Mouse (Mus musculus) T-cell, adult 2 months (primary cell): ENCODE data around the gene Nbeal2.

Source experiments
- DNase-seq: peaks from one replicate; pipeline ENCODE4 v3.0.0; 2022; ENCODE audit warnings: low spot score

The Nbeal2 gene

GRCm38 (mm10) chr9:110645219-110645618 is 8.7 kb downstream of the Nbeal2 start:
- peak; percentile 82 for DNase-seq

- DNase-seq, result no peak
These were observed 9.7 kb downstream of the Nbeal2 start for GRCm38 (mm10) chr9:110644295-110644694.

DNA sequence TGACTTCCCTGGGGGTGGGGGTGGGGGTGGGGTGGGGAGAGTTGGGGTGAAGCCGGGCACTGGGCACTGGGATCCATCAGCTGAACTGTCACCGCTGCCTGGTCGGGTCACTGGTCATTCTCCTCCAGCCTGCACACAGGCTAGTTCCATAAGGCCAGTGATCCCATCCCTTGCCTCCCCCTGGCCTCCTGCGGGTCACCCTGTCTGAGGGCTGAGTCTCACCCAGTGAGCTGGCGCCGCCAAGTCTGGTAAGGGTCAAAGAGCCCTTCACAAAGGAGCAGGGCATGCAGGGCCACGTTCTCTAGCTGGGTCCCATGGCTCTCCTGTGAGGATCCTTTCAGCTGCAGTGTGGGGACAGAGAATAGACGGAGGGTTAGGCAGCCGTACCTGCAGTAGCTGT is 10.2 kb downstream of the Nbeal2 start:
- DNase-seq, result no peak

- no peak for DNase-seq
These were observed 11.0 kb downstream of the Nbeal2 start for GRCm38 (mm10) chr9:110642812-110643524.

DNA sequence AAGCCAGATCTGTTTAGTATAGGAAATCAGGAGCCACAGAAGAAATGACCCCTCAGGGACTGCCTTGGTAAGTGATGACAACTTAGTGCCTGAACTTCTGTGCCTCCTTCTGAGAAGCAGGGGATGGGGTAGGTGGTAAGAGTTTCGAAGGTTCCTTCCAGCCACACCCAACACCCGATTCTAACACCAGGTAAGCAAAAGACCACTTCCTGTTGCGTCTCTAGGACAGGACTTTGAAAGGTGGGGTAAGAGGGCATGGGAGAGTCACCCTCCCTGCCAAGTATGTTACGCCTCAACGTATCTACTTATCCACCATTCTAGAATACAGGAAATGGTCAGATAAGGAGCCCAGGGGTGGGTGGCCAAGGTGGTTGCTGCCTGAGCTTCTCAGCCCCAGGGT is 13.0 kb downstream of the Nbeal2 start:
- DNase-seq, result no peak

- DNase-seq, result no peak
These were observed 15.3 kb downstream of the Nbeal2 start for GRCm38 (mm10) chr9:110638611-110639021.

DNA sequence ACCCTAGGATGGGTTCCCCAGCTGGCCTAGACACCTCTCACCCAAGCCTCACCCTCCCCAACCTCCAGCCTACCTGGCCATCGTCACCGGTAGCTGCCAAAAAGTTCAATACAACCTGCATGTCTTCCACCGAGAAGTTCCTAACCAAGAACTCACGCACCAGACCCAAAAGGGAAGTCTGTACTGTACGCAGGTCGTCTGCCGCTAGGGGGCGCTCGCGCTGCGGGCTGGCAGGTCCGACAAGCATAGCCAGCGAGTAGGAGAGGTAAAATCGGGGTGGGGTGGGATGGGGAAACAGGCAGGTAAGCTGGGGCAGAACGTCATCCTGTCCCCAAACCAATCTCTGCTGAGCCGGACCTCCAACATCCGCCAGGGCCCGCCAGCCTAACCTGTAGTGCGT is 18.7 kb downstream of the Nbeal2 start:
- DNase-seq, result peak; percentile 84

- DNase-seq, result no peak
These were observed 20.1 kb downstream of the Nbeal2 start for GRCm38 (mm10) chr9:110633882-110634281.

GRCm38 (mm10) chr9:110632671-110633070 is 21.3 kb downstream of the Nbeal2 start:
- no peak for DNase-seq

- DNase-seq, result no peak
These were observed 22.2 kb downstream of the Nbeal2 start for GRCm38 (mm10) chr9:110631651-110632275.

GRCm38 (mm10) chr9:110631191-110631590 is 22.8 kb downstream of the Nbeal2 start:
- DNase-seq, result peak; percentile 44

DNA sequence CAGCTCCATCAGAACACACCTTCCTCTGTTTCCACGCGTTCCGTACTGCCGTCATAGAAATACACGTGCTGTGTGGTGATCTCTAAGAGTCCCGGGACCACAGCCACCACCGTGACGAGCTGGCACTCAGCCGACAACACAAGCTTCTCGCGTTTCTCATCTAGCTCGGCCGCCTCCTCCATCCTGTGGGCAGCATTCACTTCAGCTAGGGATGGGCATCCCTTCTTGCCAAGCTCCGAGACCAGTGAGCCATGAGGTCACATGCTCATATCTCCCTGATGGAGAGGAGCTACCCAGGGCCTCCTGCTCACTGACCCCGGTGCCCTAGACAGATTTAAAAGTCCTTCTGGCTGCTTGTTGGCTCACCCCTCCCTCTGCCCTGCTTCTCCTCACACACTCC is 23.8 kb downstream of the Nbeal2 start:
- no peak for DNase-seq

DNA sequence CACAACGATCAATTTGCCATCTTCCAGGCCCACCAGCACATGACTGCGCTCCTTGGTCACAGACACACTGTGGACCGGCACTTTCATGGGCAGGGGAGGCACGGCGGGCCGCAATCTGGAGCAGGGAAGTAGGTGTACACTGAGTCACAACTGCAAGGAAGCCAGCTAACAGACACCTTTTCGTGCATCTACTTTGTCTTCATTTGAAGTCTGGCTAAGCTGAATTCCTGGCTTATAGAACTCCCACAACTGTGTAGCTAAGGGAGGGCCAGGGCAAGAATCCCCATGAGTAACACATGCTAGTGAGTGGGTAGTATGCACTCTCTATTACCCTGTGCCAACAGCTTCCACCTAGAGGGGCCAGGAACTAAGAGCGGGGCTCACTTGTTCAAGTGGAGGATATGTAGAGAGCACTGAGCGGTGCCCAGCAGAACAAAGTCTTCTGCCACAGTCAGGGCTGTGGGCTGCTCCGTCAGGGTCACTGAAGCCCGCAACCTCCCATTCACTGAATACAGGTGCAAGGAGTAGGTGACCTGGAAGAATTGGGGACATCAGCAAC is 28.5 kb downstream of the Nbeal2 start:
- no peak for DNase-seq

- DNase-seq, result no peak
These were observed 29.4 kb downstream of the Nbeal2 start, which contains the start of gene Nradd for GRCm38 (mm10) chr9:110624361-110625166. Gene Nradd, minus strand, starts transcription at chr9:110624452.

GRCm38 (mm10) chr9:110623416-110624195 is 30.4 kb downstream of the Nbeal2 start:
- no peak for DNase-seq

GRCm38 (mm10) chr9:110622621-110623219 is 31.2 kb downstream of the Nbeal2 start:
- no peak for DNase-seq

GRCm38 (mm10) chr9:110620685-110621084 is 33.3 kb downstream of the Nbeal2 start:
- DNase-seq, result no peak

DNA sequence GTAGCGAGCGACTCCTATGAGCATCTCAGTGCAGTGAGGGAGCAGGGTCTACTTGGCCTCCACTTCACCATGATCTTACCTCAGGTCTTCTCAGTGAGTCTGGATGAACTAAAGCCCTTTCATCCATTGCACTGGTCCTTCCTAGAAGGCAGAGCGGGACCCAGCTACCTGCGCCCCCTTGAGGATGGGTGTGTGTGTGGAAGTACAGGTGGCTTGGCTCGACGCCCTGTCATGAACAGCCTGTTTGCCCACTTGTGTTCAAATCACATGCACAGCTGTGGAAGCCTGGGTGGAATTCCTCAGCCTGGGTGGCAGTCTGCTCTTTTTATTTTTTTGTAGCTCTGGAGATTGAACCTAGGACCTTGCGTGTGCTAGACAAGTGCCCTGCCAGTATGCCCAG is 33.8 kb downstream of the Nbeal2 start:
- no peak for DNase-seq

DNA sequence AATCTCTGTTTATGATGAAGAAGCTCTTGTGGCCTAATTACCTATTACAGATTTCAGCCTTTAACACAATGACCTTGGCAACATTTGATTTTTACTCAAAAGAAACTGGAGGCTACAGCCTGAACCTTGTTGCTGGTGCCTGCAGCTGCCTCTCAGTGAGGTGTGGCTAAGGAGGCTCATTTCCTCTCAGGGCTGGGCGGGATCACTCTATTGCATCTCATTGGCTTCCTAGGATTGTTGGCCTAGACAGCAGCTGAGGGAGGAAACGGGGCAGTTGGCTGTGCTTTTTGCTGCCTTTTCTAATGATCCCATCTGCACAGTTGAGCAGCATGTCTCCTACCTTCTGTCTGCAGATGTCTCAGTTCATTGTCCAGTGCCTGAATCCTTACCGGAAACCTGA is 36.9 kb downstream of the Nbeal2 start:
- no peak for DNase-seq

DNA sequence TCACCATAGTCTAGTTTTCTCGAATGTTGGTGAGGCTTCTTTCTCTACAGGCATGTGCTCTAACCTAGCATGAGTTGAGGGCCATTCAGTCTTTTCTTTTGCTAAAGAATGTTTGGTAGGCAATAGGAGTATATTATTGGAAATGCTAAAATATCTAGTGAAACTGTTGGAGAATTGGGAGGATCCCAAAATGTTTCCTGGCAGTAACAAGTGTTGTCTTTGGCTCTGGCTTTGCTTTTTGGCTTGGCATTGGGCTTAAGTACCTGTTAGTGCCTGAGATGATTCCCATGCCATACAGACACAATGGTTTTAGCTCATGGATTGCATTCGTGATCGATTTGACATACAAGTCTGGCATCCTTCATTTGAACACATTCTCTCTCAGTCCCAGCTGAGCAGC is 42.5 kb downstream of the Nbeal2 start:
- DNase-seq, result no peak

DNA sequence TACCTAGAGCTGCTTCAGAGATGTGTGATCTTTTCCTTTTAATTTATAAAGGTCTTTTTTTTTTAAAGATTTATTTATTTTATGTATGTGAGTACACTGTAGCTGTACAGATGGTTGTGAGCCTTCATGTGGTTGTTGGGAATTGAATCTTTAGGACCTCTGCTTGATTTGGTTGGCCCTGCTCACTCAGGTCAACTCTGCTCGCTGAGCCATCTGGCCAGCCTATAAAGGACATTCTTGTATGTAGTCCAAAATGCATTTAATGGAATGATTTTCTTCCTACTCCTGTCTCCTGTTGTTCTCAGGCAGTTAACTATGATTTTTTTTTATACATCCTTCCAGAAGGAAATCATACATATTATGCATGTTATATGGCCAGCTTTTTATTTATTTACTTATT is 70.4 kb downstream of the Nbeal2 start:
- DNase-seq, result no peak
